Mouse (Mus musculus) adipocyte (in vitro differentiated cells): ENCODE measurements around the gene Ntrk3.

ENCODE experiments used
- DNase-seq: peaks from one replicate; pipeline ENCODE4 v3.0.0-alpha.2; 2016; ENCODE audit warnings: low spot score

Gene Ntrk3

DNA sequence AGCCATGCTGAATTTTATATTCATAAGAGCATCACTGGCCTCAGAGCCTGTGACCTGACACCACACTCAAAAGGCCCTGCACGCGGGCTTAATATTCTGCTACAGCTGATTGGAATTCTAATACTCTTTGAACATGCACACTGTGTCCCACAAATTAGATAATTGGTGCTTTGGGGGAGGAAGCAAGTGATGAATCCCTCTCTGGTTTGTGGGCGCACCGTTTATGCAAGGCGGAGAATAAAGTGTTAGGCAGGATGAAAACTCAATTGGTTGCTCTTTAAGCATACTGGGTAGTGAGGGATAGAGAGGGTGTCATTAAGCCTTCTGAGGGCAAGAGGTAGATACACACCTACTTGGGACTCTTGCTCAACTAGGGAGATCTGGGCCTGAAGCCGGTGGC is 297.3 kb downstream of the Ntrk3 start:
- no peak for DNase-seq

GRCm38 (mm10) chr7:78439361-78440120 is 298.3 kb downstream of the Ntrk3 start:
- DNase-seq: peak; percentile 31

DNA sequence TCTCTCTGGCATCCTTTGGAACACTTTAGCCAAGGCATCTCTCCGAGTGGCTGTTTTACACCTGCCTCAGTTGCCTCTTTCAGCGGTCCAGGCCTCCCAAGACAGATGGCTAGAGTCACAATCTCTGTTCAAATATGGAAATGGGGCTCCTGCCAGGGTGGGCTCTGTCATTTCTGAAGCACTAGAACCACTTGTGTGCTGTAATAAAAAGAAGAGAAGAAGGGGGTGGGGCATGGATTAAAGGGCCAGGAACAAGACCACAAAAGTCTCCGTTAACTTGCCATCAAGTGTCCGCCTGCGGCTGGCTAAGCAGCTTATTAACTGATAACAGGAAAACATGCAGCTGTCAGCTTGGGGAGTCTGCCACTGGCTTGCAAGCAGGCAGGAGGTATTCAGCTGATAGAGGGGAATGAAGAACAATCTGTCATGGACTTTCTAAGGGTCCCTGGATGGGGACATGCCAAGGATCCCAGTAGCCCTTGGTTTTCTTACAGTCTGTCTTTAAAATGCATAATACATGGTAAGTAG is 304.1 kb downstream of the Ntrk3 start:
- no peak for DNase-seq

- DNase-seq: no peak
Measured at GRCm38 (mm10) chr7:78431611-78432010, 306.2 kb downstream of the Ntrk3 start.

DNA sequence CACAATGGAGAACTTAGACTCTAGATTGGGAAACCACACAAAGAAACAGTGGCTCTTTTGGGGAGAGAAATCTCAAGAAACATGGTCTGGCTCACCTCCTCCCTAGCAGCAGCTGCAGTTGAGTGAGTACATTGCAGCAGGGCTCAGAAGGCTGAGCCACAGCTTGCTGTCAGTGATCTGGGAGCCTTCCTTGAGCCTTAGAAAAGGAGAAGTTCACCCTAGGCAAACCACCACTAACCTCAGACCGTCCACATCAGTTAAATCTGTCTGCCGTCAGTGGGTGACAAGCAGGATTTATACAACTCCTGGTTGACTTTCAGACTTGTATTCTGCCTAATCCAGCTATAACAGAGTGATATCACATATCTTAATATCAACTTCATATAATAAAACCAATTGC is 325.6 kb downstream of the Ntrk3 start:
- DNase-seq: no peak

DNA sequence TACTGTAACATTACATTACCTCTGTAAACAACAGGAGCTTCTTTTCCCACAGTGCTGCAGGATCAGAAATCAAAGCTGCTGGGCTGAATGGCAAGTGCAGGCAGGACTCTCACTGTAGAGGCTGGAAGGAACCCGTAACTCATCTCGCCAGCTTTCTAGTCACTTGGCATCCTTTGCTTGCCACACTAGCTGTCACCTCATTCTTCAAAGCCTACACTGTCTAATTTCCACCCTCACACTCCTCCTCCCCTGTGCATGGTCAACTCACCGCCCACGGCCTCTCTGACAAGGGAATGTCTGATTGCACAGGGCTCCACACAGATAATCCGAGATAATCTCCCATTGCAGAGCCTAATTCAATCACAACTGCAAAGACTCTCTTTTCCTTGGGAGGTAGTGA is 327.8 kb downstream of the Ntrk3 start:
- no peak for DNase-seq

- DNase-seq: no peak
Measured at GRCm38 (mm10) chr7:78406641-78407291, 331.0 kb downstream of the Ntrk3 start.

DNA sequence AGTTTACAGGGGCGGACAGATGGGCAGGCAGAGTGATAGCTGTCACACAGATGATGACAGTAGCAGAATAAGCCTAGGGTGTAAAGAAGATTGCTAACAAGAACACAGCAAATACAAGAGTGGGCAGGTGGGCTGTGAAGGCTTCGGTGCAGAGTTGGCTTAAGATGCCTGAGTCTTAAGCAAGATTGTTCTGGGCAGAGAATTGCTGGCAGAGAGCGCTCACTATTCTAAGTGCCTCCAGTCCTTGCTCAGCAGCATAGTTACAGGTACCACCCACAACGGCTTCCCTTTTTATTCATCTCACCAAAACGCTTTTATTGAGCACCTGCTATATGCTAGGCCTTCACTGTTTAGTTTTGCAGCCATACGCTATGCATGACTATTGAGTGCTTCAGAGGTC is 333.3 kb downstream of the Ntrk3 start:
- no peak for DNase-seq

GRCm38 (mm10) chr7:78402495-78402894 is 335.3 kb downstream of the Ntrk3 start:
- peak; percentile 38 for DNase-seq

GRCm38 (mm10) chr7:78400219-78400618 is 337.6 kb downstream of the Ntrk3 start:
- no peak for DNase-seq

GRCm38 (mm10) chr7:78398377-78398776 is 339.4 kb downstream of the Ntrk3 start:
- DNase-seq: no peak

GRCm38 (mm10) chr7:78397215-78397614 is 340.6 kb downstream of the Ntrk3 start:
- DNase-seq: no peak

DNA sequence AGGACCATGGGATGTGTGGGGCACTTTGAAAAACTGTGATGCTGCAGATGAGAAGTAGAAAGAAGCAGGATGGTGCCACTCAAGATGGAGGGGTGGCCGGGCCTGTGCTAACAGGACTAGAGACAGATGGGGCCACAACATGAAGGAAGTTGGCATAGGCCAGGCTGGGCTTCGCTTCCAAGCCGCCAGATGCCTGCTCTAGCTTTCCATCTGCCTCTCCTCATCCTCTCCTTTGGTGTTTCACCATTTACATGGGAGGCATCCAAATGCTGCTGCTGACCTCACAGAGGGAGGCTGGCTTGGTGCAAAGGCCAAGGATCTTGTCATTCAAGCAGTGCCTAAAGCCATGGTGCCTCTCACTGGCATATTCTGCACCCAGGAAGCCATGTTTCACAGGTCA is 347.8 kb downstream of the Ntrk3 start:
- DNase-seq: peak; percentile 7

GRCm38 (mm10) chr7:78388101-78388500 is 349.7 kb downstream of the Ntrk3 start:
- no peak for DNase-seq

GRCm38 (mm10) chr7:78385971-78386370 is 351.8 kb downstream of the Ntrk3 start:
- DNase-seq: no peak

GRCm38 (mm10) chr7:78384111-78384510 is 353.7 kb downstream of the Ntrk3 start:
- peak; percentile 17 for DNase-seq

DNA sequence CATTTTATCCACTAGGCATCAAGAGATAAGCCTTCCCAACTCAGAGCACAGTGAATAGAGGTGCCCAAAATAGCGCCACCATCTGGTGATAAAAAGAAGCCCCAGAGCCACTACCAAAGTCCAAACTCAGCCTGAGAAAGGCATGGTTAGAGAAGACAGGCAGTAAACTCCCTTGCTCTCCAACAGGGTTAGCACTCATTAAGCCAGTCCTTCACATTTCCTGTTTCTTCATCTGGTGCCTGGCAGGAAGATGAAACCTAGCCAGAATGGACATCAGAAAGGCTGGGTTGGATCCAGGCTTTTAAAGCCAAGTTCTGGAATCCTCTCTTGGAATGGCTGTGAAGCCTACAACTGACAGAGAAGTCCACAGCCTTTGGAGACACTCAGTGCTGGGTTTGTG is 355.7 kb downstream of the Ntrk3 start:
- DNase-seq: peak; percentile 20

GRCm38 (mm10) chr7:78379784-78380183 is 358.0 kb downstream of the Ntrk3 start:
- DNase-seq: no peak

- DNase-seq: no peak
Measured at GRCm38 (mm10) chr7:78378306-78378705, 359.5 kb downstream of the Ntrk3 start.

DNA sequence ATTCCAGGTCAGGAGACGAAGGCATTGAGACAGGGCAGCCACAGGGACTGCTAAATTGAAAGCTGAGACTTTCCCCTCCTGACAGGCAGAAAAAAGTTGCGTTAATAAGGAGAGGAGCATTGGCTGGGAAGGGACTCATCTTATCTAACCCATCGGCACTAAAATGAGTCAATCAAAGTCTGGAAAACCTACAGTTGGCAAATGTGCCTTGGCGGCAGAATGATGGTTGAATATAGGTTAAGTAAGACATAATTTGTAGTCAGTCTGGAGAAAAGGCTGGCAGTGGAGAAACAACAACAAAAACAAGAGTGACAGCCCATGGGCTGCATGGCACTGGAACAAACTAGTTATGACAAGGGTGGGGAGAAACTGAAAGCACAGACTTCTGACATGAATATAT is 360.9 kb downstream of the Ntrk3 start:
- DNase-seq: peak; percentile 33

GRCm38 (mm10) chr7:78361341-78362309 is 376.2 kb downstream of the Ntrk3 start:
- DNase-seq: peak; percentile 77

DNA sequence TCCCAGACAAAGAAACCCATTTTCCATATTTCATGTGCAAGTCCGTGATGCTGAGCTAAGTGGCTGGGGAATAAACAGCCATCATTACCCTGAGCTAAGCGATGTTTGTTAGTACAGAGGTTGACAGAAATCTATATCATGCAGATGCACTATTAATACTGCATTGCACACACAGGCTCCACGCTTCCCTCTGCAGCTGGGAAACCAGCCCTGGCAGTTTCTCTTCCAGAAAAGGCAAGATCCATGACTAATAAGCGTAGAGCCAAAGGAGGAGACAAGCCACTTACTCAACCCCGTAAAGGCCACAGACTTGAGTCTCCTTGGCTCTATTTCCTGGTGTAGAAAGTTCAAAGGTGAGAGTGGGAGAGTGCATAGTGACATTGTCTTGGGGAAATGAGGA is 390.3 kb downstream of the Ntrk3 start:
- DNase-seq: peak; percentile 12
